Mouse (Mus musculus) testis, adult 2 months (tissue): ENCODE data around the gene Rint1.
"Not testable (repeated sequence)": the region's sequence is repeated elsewhere in the genome, so short reads cannot be mapped to it uniquely, and the experiment has no call there.

Source experiments
- CTCF ChIP-seq: fragments of 200-500 bp; IDR thresholded peaks from 2 replicates; pipeline ENCODE4 v1.5.1; 2012; ENCODE audit warnings: low read depth, mild to moderate bottlenecking, inconsistent platforms, low read length, moderate library complexity; ENCODE audit not compliant: control insufficient read depth, insufficient read depth, insufficient replicate concordance
- POLR2A ChIP-seq: fragments of 200-500 bp; IDR thresholded peaks from 2 replicates; pipeline ENCODE4 v1.6.1; 2012; ENCODE audit warnings: low read depth, mild to moderate bottlenecking, inconsistent platforms, low read length, moderate library complexity; ENCODE audit not compliant: control insufficient read depth

DNA sequence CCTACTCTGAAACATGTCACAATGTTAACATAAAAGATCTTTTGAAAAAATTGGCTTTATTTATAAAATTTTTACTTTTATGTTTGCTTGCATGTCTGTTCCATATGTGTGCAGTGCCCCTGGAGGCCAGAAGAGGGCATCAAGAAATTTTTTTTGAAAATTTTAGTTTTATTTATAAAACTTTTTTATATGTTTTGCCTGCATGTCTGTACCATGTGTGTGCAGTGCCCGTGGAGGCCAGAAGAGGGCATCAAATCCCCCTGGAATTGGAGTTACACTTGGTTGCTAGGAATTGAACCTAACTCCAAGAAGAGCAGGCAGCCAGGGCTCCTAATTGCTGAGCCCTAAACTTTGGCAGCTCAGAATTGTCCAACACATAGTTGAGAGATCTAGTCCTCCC is 65.4 kb downstream of the Rint1 start:
- not testable (repeated sequence) for TF ChIP-seq POLR2A, CTCF
